Mouse (Mus musculus): ENCODE measurements around the gene Dmrtc2. TPM values are rescaled to one million over a fixed set of nuclear protein-coding genes. Genes with fewer than 3 reads are reported as not detected.

Dmrtc2 gene
- not detected in 2 replicates for polyA plus RNA-seq (2012; rRNA removed)

DNA sequence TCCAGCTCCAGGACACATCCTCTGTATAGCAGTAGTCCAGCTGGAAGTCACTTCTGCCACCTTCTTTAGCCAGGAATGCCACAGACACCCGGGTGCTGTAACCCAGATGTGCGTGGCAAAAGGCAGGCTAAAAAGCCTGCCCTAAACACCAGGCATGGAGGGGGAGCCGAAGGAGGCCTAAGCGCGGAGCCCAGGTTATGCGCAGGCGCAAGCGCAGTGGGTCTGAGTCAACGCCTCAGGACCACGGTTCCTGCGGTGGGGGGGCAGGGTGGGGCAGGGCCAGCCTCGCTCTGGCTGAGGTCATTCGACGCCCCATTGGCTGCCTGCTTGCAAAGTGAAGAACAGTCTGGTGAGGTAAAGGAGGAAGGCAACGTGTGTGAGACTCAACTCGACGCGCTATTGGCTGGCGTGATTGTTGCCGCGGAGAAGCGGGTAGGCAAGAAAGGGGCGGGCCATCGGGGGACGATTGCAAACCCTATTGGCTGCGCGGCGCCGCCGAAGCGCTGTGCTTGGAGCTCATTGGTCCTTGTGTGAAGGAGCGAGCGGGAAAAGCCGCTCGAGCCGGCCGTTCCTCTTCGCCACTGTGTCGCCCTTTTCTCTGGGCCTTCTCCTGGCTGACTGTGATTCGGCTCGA, at the start of gene Dmrtc2, which contains the start of gene Lypd4:
TSS of gene Dmrtc2 (plus strand) at position 526 of the 634 bp plus-strand sequence.
TSS of gene Lypd4 (minus strand) at position 410 of the 634 bp plus-strand sequence.

DNA sequence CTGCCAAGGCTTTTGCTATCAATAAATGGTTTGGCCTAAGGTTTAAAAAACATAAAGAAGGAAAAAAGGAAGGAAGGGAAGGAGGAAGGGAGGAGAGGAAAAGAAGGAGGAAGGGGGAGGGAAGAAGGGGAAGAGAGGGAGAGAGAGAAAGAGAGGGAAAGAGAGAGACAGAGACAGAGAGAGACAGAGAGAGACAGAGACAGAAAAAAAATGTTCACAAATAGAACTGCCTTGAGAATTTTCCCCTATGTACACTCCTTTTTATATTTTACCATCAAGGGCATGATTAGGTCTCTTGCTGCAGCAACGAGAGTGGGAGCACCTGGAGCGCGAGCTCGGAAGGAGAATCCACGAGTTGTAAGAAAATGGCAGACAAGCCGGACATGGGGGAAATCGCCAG, 7.9 kb upstream of the Dmrtc2 start, which contains the start of gene Gm9844:
TSS of gene Gm9844 (plus strand) at position 301 of the 400 bp plus-strand sequence.

DNA sequence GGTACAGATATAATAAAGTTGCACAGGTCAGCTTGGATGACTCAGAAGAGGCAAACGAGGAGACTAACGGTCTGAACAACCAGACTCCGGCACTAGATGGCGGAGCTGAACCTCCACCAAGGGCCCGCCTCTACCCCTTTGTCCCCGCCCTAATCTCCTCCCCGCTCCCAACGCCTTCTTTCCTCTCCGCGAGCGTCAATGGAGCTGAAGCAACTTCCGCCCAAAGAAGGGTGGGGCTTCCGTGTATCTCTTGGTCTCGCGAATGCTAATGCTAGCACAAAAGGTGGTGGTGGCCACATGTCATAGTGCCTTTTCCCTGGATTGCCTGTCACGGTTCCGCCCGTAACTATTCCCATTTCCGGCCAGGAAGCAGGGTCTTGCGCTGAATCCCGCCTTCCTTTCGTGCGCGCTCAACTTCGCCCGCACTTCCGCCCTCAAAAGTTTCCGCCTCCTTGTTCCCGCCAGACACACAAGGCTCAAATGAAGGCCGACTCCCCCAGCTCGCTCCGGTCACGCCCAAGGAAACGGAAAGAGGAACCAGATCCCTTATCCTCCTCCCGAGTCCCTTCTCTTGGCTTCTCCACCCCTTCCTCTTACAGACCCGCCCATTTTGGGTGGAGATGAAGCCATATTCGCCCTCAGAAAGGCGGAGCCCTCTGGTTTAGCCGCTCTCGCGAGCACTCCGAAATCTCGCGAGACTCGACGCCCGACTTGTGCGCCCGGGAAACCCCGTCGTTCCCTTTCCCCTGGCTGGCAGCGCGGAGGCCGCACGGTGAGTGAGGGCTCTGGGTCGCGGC, 14.2 kb downstream of the Dmrtc2 start, which contains the start of gene Rps19:
TSS of gene Rps19 (plus strand) at position 476 of the 797 bp plus-strand sequence.

DNA sequence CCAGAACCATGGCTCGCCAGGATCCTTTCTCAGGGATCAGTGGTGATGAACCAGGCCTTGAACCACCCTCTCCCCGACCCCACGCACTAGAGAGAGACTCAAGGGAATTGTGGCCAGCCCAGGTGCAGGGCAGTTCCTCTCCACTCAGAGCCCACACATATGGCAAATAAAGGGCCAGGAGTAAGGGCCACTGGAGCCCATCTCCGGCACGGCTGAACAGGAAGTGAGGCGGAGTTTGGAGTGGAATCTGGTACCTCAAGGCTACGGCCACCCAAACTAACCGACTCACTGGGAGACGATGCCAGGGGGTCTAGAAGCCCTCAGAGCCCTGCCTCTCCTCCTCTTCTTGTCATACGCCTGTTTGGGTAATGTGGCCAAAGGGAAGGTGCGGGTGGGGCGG, 27.4 kb downstream of the Dmrtc2 start, which contains the start of gene Cd79a:
TSS of gene Cd79a (plus strand) at position 158 of the 400 bp plus-strand sequence.

DNA sequence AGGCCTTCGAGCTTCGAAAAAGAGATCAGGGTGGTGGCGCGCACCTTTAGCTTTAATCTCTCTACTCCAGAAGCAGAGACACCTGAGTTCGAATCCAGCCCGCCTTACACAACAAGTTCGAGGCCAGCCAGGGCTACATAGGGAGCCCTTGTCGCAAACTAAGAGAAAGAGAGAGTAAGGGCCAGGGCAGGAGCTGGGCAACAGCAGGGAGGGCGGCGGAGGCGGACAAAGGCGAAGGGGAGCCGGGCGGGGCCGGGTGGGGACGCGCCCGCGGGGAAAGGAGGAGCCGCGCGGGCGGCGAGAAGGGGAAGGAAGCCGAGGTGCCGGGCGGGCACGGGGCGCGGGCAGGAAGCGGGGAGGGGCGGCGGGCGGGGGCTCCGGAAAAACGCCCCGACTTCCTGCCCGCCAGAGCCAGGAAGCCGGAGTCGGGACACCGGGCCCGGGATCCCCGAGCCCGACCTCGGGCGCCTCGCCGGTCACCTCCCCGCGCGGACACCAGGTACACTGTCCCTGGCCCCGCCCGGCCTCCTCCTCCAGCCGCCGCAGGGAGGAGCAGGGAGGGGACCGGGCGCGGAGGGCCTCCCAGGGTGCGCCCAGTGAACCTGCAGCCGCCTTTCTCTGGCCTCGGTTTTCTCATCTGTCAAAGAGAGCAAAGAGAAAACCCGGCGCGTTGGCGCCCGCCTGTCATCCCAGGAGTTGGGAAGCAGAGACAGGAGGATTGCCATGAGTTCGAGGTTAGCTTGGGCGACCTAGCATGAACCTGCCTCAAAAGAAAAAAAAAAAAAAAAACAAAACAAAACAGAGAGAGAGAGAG, 33.0 kb downstream of the Dmrtc2 start, which contains the start of gene Arhgef1:
TSS of gene Arhgef1 (plus strand) at position 283 of the 814 bp plus-strand sequence.

Other genes starting within 250 kb of the Dmrtc2 start
- 0.16 TPM in 1 of 2 replicates, not detected in the other for gene Lypd3, start 233.5 kb upstream of the Dmrtc2 start, polyA plus RNA-seq (2012; rRNA removed)
- gene Tex101, start 193.4 kb upstream of the Dmrtc2 start, polyA plus RNA-seq (2012; rRNA removed), result not detected in 2 replicates
- gene BC049730, start 160.8 kb upstream of the Dmrtc2 start, polyA plus RNA-seq (2012; rRNA removed), result not detected in 2 replicates
- not detected in 2 replicates for gene Gm4763, start 143.1 kb upstream of the Dmrtc2 start, polyA plus RNA-seq (2012; rRNA removed)
- 0.75 and 1.2 TPM in 2 replicates for gene Cd177, start 109.7 kb upstream of the Dmrtc2 start, polyA plus RNA-seq (2012; rRNA removed)
- 0.24 and 0.32 TPM in 2 replicates for gene Ceacam10, start 92.9 kb upstream of the Dmrtc2 start, polyA plus RNA-seq (2012; rRNA removed)
- gene Gm9844, start 7.8 kb upstream of the Dmrtc2 start, polyA plus RNA-seq (2012; rRNA removed), result 1.7 and 1.9 TPM in 2 replicates
- not detected in 2 replicates for gene Lypd4, start 116 bp upstream of the Dmrtc2 start, polyA plus RNA-seq (2012; rRNA removed)
- 596 and 702 TPM in 2 replicates for gene Rps19, start 14.3 kb downstream of the Dmrtc2 start, polyA plus RNA-seq (2012; rRNA removed)
- gene Cd79a, start 27.3 kb downstream of the Dmrtc2 start, polyA plus RNA-seq (2012; rRNA removed), result 0.87 and 1.1 TPM in 2 replicates
- 36.8 and 43.9 TPM in 2 replicates for gene Arhgef1, start 32.9 kb downstream of the Dmrtc2 start, polyA plus RNA-seq (2012; rRNA removed)
- gene Gm4881, start 74.4 kb downstream of the Dmrtc2 start, polyA plus RNA-seq (2012; rRNA removed), result not detected in 2 replicates
- 40.1 and 44.3 TPM in 2 replicates for gene Rabac1, start 102.7 kb downstream of the Dmrtc2 start, polyA plus RNA-seq (2012; rRNA removed)
- gene Atp1a3, start 135.9 kb downstream of the Dmrtc2 start, polyA plus RNA-seq (2012; rRNA removed), result 0.26 and 0.41 TPM in 2 replicates
- 3.9 and 4.4 TPM in 2 replicates for gene Grik5, start 202.3 kb downstream of the Dmrtc2 start, polyA plus RNA-seq (2012; rRNA removed)
- gene Zfp574, start 202.5 kb downstream of the Dmrtc2 start, polyA plus RNA-seq (2012; rRNA removed), result 5.2 and 5.9 TPM in 2 replicates